Mouse (Mus musculus): Measurements from ENCODE around the gene Zfp827.
"Not testable (repeated sequence)": the region's sequence is repeated elsewhere in the genome, so short reads cannot be mapped to it uniquely, and the experiment has no call there.

Gene Zfp827

GRCm38 (mm10) chr8:79111461-79111860 lies 83.2 kb downstream of the Zfp827 start:
- CTCF ChIA-PET, result no interaction called here

GRCm38 (mm10) chr8:79112480-79112879 lies 84.2 kb downstream of the Zfp827 start:
- CTCF ChIA-PET, result no interaction called here

- CTCF ChIA-PET, result no interaction called here
Observed at GRCm38 (mm10) chr8:79113533-79113932, 85.3 kb downstream of the Zfp827 start.

DNA sequence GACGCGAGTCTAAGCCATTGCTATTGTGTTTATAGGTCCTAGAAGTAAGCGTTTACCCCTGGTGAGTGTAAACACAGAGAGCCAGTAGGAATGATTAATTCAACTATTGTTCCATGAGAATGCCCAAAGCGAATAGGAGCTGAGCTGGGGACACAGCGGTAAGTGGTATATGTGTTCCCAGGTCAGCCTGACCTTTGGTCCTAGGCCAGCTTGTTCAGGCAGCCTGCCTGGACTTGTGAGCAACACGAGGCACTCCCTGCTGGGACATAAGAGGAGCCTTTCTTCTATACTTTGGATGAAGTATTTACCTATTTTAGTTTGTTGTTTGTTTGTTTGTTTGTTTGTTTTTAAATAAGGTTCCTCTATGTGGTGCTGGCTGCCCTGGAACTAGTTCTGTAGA lies 86.3 kb downstream of the Zfp827 start:
- CTCF ChIA-PET, result no interaction called here

DNA sequence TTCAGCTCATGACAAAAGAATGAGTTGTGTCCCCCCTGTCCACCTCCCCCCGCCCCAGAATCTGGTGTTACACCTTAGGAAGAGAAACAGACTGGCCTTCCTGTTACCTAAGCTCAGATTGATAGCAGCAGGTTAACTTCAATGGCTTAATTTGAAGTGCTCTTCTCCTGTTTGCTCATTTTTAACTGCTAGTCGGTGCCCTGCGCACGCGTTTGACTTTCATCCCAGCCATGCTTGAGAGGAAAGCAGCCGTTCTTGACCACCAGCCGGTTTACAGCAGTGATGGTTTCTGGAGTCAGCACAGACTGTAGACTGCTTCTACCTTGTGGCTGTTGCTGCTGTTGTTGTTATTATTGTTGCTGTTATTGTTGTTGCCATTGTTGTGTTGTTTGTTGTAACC lies 88.2 kb downstream of the Zfp827 start:
- CTCF ChIA-PET, result no interaction called here

- CTCF ChIA-PET, result interaction anchor here (0.6 kb wide), 1 partner anchor 62 kb away, joined by 4 read pairs; no protein-coding TSS in a partner anchor
Observed at GRCm38 (mm10) chr8:79117711-79118110, 89.5 kb downstream of the Zfp827 start.

DNA sequence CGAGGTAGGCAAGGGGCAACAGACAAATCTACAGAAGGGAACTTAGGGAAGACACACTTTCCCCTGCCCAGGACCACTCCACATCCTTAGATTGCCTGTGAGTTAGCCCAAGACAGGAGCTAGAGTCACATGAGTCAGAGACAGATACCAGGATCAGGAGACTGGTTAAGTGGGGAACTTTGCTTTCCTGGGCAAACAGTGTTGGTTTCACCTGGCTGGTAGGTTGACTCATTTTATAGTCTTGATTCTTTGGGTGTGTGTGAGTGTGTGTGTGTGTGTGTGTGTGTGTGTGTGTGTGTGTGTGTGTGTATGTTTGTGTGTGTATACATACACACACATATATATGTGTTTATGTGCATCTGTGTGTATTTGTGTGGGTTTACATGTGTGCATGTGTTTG lies 93.4 kb downstream of the Zfp827 start:
- CTCF ChIA-PET, result interaction anchor here (0.5 kb wide), 1 partner anchor 1361 kb away, joined by 4 read pairs; no protein-coding TSS in a partner anchor

DNA sequence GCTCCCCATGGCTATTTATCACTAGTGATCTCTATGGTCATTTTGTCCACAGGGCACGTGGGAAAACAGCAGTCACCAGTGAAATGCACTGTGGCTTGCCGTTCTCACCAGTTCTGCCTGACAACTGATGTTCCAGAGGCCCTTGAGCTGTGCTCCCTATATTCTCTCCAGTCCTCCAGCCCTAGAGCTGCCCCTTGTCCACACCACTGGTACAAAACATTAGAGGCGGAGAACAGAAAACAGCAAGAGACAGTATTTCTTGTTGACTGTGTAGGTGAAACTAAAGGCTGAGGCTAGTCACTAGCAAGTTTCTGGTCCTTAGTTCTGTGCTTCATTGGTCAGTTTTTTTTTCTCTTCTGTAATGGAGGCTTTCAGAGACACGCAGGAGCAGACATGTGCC lies 96.0 kb downstream of the Zfp827 start:
- CTCF ChIA-PET, result no interaction called here

GRCm38 (mm10) chr8:79127211-79127816 lies 99.1 kb downstream of the Zfp827 start:
- CTCF ChIA-PET, result interaction anchor here (0.6 kb wide), 1 partner anchor 28 kb away, joined by 4 read pairs; no protein-coding TSS in a partner anchor

DNA sequence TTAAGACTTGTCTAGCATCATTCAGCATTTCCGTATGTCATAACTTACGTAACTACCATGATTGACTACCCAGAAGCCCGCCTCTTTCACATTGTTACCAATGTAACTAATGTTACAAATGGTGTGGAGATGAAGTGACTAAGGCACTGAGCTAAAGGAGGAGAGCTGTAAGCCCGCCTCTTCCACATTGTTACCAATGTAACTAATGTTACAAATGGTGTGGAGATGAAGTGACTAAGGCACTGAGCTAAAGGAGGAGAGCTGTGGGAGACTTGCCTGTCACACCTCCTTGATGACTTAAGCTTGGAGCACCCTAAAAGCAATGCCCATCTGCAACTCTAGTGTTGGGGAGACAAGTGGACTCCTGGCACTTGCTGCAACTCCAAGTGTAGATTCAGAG lies 100.3 kb downstream of the Zfp827 start:
- CTCF ChIA-PET, result not testable (repeated sequence)

- CTCF ChIA-PET, result no interaction called here
Observed at GRCm38 (mm10) chr8:79139614-79140013, 111.4 kb downstream of the Zfp827 start.

- CTCF ChIA-PET, result no interaction called here
Observed at GRCm38 (mm10) chr8:79140981-79141380, 112.7 kb downstream of the Zfp827 start.

- CTCF ChIA-PET, result no interaction called here
Observed at GRCm38 (mm10) chr8:79141592-79141991, 113.4 kb downstream of the Zfp827 start.

GRCm38 (mm10) chr8:79143729-79144128 lies 115.5 kb downstream of the Zfp827 start:
- CTCF ChIA-PET, result no interaction called here

DNA sequence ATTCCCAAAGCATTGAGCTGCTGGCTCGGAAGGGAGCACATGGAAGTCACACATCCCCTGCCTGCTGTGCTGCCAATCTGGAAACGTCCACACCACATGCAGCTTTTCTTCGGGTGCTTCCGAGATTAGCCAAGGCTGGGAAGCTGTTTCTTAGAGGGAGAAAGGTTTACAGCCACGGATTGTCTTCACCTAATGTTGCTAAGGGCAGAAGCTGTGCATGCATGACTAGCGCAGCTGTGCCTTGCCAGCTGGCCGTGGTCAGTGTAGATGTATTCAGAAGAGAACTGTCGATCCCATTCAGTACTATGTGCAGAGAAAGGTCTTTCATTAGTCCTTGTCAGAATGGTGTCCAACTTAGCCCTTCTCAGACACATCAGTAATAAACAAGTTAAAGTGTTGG lies 117.0 kb downstream of the Zfp827 start:
- CTCF ChIA-PET, result interaction anchor here (0.6 to 0.7 kb wide), 2 partner anchors 9 to 920 kb away, joined by 3 to 9 read pairs; no protein-coding TSS in a partner anchor

- CTCF ChIA-PET, result interaction anchor here (0.6 to 0.7 kb wide), 2 partner anchors 8 to 920 kb away, joined by 3 to 9 read pairs; no protein-coding TSS in a partner anchor
Observed at GRCm38 (mm10) chr8:79145626-79146025, 117.4 kb downstream of the Zfp827 start.

DNA sequence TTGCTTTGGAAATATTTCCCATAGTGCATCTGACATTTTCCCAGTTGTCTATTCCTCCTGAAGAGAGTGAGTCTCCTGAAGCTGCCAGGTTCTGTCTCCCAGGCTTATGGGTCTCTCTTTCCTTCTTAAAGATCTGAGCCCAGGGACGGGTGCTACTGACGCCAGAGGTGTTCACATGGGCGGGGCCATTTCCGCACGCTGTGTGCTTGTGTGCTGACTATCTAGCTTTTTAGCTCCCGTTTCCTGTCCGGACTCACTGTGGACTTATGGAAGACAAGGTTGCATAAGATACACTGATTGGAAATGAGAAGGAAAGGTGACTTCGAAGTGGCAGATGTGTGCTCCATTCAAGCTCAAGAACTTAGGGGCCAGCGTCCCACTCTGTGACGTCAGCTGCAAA lies 120.6 kb downstream of the Zfp827 start:
- CTCF ChIA-PET, result interaction anchor here (1.1 kb wide), 1 partner anchor 10 kb away, joined by 3 read pairs; no protein-coding TSS in a partner anchor

- CTCF ChIA-PET, result interaction anchor here (1.1 kb wide), 1 partner anchor 11 kb away, joined by 3 read pairs; no protein-coding TSS in a partner anchor
Observed at GRCm38 (mm10) chr8:79149880-79150279, 121.6 kb downstream of the Zfp827 start.

DNA sequence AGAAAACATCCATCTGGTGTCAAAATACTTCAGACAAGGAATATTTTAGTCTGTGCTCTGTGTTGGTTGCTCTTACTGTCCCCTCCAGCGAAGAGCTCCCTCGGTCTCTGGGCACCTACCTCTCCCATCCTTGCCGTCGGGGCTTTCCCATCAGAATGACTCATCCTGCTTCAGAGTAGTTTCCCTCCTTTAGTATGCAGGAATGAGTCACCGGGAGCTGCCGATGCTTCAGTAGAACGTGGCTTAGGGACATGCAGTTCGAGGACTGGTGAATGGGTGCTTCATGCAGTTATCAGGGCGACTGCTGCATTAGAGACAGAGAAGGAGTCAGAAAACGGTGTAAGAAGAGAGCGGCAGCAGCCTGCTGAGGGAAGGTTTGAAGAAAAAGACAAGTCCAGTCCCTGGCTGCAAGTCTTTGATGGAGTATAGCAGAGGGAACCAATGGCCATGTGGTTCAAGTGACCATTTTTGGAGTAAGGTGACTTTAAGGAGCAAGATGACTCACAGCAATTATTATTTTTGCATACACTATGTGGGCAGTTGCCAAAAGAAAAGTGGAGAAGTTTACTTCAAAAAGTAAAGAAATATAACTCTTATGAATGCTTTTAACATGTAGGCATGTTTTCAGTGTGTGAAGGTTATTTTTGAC lies 122.4 kb downstream of the Zfp827 start:
- CTCF ChIA-PET, result no interaction called here

- CTCF ChIA-PET, result no interaction called here
Observed at GRCm38 (mm10) chr8:79151644-79152043, 123.4 kb downstream of the Zfp827 start.

DNA sequence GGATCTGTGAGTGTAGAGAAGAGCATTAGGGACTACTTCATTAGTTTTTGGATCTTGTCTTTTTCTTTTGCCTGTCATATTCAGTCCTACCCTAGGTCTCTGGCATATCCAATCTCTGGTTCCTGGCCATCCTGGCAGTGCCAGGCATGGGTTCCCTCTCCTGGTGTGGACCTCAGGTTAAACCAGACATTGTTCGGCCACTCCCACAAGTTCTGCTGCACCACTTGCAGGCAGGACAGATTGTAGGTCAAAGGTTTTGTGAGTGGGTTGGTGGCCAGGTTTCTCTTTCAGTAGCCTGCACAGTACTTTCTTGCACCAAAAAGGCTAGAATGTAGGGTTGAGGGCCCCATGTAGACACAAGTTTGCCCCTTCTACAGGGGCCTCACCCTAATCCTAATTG lies 125.0 kb downstream of the Zfp827 start:
- CTCF ChIA-PET, result no interaction called here

DNA sequence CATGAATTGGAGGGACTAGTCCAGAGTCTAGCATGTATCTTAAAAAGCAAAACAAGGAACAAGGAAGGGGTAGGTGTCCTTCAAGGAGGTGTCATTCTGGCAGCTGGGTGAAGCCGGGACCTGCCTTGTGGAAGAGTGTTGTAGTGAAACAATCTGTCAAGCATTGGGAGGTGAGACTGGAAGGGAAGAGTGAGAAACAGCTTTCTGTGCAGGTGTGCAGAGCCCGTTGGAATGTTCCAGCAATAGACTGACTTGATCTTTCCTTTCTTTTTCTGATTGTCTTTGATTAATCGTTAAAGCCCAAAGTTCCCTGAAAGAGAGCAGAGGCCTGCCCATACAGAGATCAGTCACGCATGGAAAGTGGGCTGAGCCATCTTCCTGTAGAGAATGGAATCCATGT lies 125.4 kb downstream of the Zfp827 start:
- CTCF ChIA-PET, result interaction anchor here (0.6 kb wide), 1 partner anchor 8 kb away, joined by 9 read pairs; no protein-coding TSS in a partner anchor

DNA sequence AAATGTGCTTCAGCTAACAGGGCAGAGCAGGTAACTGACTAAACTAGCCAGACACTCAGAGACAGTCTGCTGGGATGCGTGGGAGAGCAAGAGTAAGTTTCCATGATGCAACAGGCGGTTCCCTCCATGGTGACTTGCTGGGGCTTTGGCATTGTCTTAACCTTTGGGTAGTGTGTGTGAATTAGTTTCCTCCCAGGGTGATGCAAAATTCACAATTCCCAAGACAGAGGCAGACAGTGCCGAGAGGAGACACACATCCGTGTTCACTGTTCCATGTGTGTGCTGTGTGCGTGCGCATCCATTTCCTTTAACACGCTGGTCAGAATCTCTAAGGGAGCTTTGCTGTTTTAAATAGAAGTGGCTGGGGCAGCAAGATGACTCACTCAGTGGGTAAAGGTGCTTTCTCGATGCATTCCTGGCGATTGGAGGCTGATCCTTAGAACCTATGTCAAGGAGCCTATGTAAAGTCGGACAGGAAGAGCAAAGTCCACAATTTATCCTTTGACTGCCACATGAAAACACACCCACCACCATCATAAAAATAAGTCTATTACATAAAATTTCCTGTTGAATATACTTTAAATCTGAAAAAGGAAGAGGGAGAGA lies 127.4 kb downstream of the Zfp827 start:
- CTCF ChIA-PET, result no interaction called here

All from spleen, embryonic (tissue).